Mouse (Mus musculus) midbrain, embryonic 13.5 days (tissue): Measurements from ENCODE around the gene Ppp1r15a. TPM values are rescaled to one million over a fixed set of nuclear protein-coding genes. Genes with fewer than 3 reads are reported as not detected.

Source experiments
- ATAC-seq: fragments of 200-750 bp; cut with Nextera tagmentation; 2 replicates; pipeline ENCODE4 v1.8.0; 2017; ENCODE audit warnings: mild to moderate bottlenecking, moderate TSS enrichment, moderate library complexity
- H3K27ac ChIP-seq: fragments of 300-500 bp; sonication (generic); 2 replicates; pipeline ENCODE4 v1.5.1; 2015; ENCODE audit warnings: inconsistent platforms, mild to moderate bottlenecking, moderate library complexity
- H3K27me3 ChIP-seq: fragments of 300-500 bp; sonication (generic); 2 replicates; pipeline ENCODE4 v1.6.1; 2015; ENCODE audit warnings: mild to moderate bottlenecking, inconsistent platforms
- H3K36me3 ChIP-seq: fragments of 300-500 bp; sonication (generic); 2 replicates; pipeline ENCODE4 v1.6.1; 2015; ENCODE audit warnings: mild to moderate bottlenecking, inconsistent platforms
- H3K4me1 ChIP-seq: fragments of 300-500 bp; sonication (generic); replicated peaks from 2 replicates; pipeline ENCODE4 v1.6.1; 2015; ENCODE audit warnings: inconsistent platforms
- H3K4me2 ChIP-seq: fragments of 300-500 bp; sonication (generic); replicated peaks from 2 replicates; pipeline ENCODE4 v1.6.1; 2015; ENCODE audit warnings: moderate library complexity, mild to moderate bottlenecking, inconsistent platforms
- H3K4me3 ChIP-seq: fragments of 300-500 bp; sonication (generic); replicated peaks from 2 replicates; pipeline ENCODE4 v1.5.1; 2015; ENCODE audit warnings: mild to moderate bottlenecking, inconsistent platforms
- H3K9ac ChIP-seq: fragments of 300-500 bp; sonication (generic); replicated peaks from 2 replicates; pipeline ENCODE4 v1.6.1; 2015; ENCODE audit warnings: mild to moderate bottlenecking, inconsistent platforms
- H3K9me3 ChIP-seq: fragments of 300-500 bp; sonication (generic); 2 replicates; pipeline ENCODE4 v1.6.1; 2016; ENCODE audit warnings: mild to moderate bottlenecking, inconsistent platforms
- WGBS: fragments of 180-500 bp; shearing (Covaris S2); methylation state at CpG from one replicate; pipeline ENCODE4 v1.1.7; 2015; 5-methylcytosine and 5-hydroxymethylcytosine counted together
- polyA plus RNA-seq: library from polyadenylated mRNA; unstranded; fragments of >200 nt; fragmentation: Nextera tagmentation; extraction: Ambion mirVana; gene quantifications from 2 replicates; pipeline ENCODE4 v1.2.1, GENCODE M21; 2015

Ppp1r15a gene
- 11.7 and 11.9 TPM in 2 replicates for polyA plus RNA-seq

DNA sequence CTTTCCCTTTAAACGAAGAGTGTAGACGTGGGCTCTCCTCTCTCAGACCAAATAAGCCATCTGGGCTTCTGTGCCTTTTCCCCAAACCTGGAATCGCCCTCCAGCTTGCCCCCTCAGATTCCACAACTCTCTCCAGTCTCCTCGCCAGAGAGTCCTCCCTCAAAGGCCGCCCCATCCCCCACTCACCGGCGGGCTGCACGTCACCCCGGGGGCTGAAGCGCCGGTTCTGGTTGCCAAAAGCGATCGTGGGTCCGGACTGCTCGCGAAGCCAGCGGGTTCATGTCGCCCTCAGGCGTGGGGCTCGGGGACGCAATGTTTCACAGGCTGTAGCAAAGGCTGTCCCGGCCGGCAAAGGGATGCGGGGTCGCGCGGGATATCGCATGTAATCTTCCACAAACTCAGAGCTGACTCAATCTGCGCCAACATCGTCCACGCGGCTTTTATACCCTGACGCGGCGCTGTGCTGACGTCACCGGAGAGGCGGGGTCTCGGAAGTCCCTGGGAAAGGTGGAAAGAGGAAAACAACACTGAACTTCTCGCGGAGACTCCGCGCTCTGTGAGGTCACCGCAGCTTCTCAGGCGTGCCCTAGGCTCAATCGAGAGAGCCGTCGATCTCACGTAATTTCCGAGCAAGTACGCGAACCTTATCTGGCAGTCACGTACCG lies at the start of gene Ppp1r15a, which contains the start of gene Plekha4:
Ppp1r15a (minus strand) TSS at position 460 of the 665 bp plus-strand sequence.
Plekha4 (plus strand) TSS at position 522 of the 665 bp plus-strand sequence.
- Histone ChIP-seq H3K9ac (peak within 1 kb of the TSS; percentile 86), H3K27ac (peak within 1 kb of the TSS; percentile 74), H3K36me3 (no peaks in the 10 kb centered on the region), H3K4me2 (peak within 1 kb of the TSS; percentile 92), H3K9me3 (no peaks in the 10 kb centered on the region), H3K4me3 (peak within 1 kb of the TSS; percentile 72), H3K4me1 (peaks cover 33% of the 10 kb centered on the region), H3K27me3 (0 out of 2 replicates have a peak, but pooled peaks cover 3% of the 10 kb centered on the region)
- peak; percentile 82 for ATAC-seq
- WGBS, result under 1% methylated on average over 54 of the region's 54 CpGs

DNA sequence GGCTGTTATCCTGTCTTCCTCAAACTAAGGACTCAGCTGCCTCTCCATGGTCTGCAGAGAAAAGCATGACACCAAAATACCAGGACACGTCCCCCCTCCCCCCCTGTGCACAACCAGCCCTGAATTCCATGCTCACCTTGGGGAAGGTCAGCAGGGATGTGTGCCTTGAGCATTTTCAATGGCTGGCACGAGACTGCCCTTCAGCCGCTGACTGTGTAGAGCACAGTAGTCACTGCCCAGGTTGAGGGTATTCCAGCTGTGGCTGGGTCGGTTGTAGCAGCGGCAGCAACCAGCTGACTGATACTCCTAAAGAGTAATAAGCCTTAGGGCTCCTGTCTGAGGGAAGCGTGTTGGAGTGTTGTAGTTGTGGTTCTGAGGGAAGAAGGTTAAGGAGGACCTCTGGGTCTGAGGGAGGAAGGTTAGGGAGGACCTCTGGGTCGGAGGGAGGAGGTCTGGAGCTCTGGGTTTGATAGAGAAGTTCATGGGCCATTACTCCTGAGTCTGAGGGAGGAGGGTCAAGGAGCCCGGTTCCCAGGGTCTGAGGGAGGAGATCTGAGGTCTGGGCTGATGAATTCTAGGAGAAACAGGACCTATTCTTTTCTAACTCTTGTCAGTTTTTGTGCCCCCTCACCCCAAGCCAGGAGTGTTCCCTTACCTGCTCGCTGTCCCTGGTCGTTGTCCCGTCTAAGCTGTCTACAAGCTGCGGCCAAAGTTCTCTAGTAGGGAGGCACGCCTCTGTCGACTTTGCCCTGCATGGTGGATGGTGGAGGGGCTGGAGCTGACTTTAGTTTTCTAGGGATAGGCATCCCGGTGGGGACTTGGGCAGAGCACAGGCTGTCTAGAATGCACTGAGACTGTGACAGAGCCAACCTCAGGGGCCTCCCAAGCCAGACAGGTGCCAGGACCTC lies 48.7 kb upstream of the Ppp1r15a start:
- WGBS, result 86% methylated on average over 15 of the region's 15 CpGs
- H3K27me3 ChIP-seq, result no peaks in the 10 kb centered on the region

DNA sequence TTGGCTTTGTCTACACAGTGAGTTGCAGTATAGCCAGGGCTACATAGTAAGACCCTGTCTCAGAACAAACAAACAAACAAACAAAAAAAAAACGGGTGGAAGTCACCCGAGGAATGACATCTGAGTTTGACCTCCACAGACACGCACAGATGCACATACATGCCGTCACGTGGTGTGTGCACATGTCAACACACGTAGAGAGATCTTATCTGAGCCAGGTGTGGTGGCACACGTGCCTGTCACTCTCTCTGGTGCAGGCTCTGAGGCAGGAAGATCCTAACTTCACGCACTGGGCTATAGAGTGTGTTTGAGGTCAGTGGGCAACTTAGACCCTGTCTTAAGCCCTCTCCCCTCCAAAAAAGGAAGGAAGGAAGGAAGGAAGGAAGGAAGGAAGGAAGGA lies 47.9 kb upstream of the Ppp1r15a start:
- H3K4me3 ChIP-seq, result no peak overlapping the region

More for the DNA sequence above, 48.7 kb upstream of the Ppp1r15a start:
- peaks cover 16% of the 10 kb centered on the region for H3K4me1 ChIP-seq
- H3K4me3 ChIP-seq, result no peak overlapping the region
- H3K36me3 ChIP-seq, result peaks cover 17% of the 10 kb centered on the region
- H3K9me3 ChIP-seq, result no peaks in the 10 kb centered on the region
- H3K27ac ChIP-seq, result no peak overlapping the region
- ATAC-seq, result no peak
- H3K4me2 ChIP-seq, result no peak overlapping the region
- H3K9ac ChIP-seq, result no peak overlapping the region

DNA sequence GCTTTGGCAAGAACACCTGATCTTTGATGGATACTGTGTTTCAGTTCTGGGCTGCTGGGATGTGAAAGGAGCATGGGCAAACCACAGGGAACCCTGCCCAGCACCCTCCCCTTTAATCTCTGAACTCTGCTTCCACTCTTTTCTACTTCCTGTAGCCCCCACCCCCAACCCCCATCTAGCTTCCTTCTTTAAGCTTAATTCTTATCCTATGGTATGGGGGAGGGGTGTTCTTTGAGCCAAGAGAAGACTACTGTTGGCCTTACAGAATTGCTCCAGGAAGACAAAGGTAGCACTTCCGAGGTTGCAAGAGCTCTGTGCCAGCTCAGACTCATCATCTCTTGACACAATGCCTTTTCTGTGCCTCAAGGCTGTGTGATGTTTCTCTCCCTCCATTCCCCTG lies 45.9 kb upstream of the Ppp1r15a start:
- ATAC-seq, result no peak
- no peaks in the 10 kb centered on the region for H3K9me3 ChIP-seq
- H3K27ac ChIP-seq, result no peak overlapping the region
- peaks cover 12% of the 10 kb centered on the region for H3K36me3 ChIP-seq
- no peak overlapping the region for H3K9ac ChIP-seq
- WGBS, result 67% methylated on average over 1 of the region's 1 CpGs
- H3K4me1 ChIP-seq, result peaks cover 29% of the 10 kb centered on the region
- no peak overlapping the region for H3K4me3 ChIP-seq
- no peak overlapping the region for H3K4me2 ChIP-seq
- H3K27me3 ChIP-seq, result no peaks in the 10 kb centered on the region

More for the DNA sequence above, 47.9 kb upstream of the Ppp1r15a start:
- Histone ChIP-seq H3K4me2 (no peak overlapping the region), H3K9me3 (no peaks in the 10 kb centered on the region), H3K9ac (no peak overlapping the region), H3K27me3 (no peaks in the 10 kb centered on the region), H3K4me1 (peaks cover 16% of the 10 kb centered on the region), H3K27ac (no peak overlapping the region), H3K36me3 (peaks cover 17% of the 10 kb centered on the region)
- ATAC-seq, result no peak
- 80% methylated on average over 8 of the region's 8 CpGs for WGBS

DNA sequence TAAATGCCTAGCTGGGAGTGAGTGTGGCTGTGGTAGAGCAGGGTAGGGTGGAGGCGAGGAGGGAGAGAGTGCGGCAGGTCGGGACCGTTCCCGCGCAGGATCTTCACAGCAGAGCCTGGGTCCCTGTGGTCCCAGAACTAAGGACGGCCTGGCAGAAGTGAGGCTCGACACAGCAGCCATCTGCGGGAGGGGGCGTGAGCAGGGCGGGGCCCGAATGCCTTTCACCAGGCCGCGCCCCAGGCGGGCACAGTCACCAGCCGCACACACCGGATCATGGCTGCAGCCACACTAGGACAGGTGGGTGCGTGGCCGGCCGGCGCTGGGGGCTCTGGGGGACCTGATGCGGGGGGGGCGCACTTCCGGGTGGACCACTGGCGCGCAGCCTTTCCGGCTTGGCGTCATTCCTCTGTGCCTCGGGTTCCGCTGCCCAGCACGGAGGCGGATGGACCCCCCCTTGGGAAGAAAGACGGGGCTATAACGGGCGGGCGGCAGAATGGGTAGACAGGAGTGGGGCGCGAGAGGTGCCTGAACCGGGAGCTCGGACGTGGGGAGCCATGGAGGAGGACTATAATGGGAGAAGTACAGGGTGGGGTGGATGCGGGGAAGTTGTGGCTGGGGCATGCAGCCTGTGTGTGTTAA lies 44.2 kb upstream of the Ppp1r15a start, which contains the start of gene Bcat2:
Bcat2 (plus strand) TSS at position 51 of the 639 bp plus-strand sequence.
- peak within 1 kb of the TSS; percentile 71 for H3K4me3 ChIP-seq
- H3K4me2 ChIP-seq, result peak within 1 kb of the TSS; percentile 79
- H3K36me3 ChIP-seq, result no peaks in the 10 kb centered on the region
- peak within 1 kb of the TSS; percentile 89 for H3K9ac ChIP-seq
- ATAC-seq, result peak; percentile 78
- H3K27me3 ChIP-seq, result no peaks in the 10 kb centered on the region
- H3K27ac ChIP-seq, result peak within 1 kb of the TSS; percentile 84
- under 1% methylated on average over 42 of the region's 42 CpGs for WGBS
- peaks cover 29% of the 10 kb centered on the region for H3K4me1 ChIP-seq
- H3K9me3 ChIP-seq, result no peaks in the 10 kb centered on the region

DNA sequence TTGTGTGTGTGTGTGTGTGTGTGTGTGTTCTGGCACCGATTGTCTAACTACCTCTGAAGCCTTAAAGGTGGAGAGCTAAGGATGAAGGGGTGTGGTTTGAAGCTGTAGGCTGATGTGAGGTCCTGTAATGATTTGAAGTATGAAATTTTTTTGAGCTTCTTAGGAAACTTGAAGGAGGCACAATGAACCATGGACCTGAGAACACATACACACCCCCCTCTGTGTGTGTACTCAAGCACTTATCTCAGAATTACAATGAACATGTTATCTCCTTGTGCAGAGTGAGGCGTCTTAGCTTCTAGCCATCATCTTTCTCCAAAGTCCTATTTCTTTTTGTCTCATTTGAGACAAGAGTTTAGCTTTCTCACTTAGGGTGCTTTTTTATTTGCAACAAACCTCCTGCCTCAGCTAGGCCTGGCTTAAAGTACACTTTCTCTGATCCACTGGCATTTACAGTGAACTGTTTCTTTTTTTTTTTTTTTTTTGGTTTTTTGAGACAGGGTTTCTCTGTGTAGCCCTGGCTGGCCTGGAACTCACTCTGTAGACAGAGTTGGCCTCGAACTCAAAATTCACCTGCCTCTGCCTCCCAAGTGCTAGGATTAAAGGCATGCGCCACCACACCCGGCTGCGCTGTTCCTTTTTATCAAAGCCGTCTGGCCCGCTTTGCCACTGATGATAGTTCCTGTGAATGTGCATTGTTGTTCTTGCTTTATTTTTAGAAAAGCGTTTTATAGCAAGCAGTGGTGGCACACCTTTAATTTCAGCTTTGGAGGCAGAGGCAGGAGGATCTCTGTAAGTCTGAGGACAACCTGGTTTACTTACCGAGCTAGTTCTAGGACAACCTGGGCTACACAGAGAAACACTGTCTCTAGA lies 42.8 kb upstream of the Ppp1r15a start:
- peak overlapping the region; percentile 80 for H3K4me2 ChIP-seq
- H3K36me3 ChIP-seq, result no peaks in the 10 kb centered on the region
- H3K4me3 ChIP-seq, result peak overlapping the region; percentile 48
- H3K9ac ChIP-seq, result peak overlapping the region; percentile 26
- H3K9me3 ChIP-seq, result no peaks in the 10 kb centered on the region
- no peak for ATAC-seq
- H3K27ac ChIP-seq, result peak overlapping the region; percentile 77
- WGBS, result 79% methylated on average over 10 of the region's 10 CpGs
- peaks cover 29% of the 10 kb centered on the region for H3K4me1 ChIP-seq
- no peaks in the 10 kb centered on the region for H3K27me3 ChIP-seq

DNA sequence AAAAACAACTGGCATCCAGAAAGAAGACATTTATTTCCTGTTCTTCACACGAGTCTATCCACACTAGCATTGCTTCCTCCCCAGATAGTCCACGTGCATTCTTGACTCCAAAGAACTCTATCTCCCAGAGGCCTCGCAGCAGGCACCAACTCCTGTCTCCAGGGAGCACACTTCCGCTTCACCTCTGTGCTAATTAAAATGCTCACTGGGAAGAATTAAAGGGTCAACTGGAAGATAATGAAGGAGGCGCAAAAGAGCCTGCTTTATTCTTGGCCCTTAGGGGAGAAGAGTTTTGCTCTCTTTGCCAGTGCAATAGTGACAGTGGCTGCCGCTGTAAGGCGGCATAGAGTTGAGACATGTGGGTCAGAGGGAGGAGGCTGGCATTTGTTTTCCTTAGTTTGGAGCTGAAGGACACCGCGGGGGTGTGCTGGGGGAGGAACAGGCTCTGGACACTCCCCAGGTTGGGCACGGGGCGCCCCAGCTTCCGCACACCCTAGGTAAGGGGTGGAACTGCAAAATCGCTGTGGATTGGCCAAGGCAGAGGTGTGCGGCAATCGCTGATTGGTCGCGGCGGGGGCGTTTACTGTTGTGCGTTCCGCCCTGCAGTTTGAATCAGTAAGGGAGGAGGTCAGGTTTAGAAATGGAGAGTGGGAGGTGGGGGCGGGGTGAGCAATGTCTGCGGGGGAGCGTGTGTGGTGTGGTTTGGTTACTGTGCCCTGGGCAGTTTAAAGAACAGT lies 41.9 kb upstream of the Ppp1r15a start:
- Histone ChIP-seq H3K9me3 (no peaks in the 10 kb centered on the region), H3K4me1 (peaks cover 29% of the 10 kb centered on the region), H3K4me2 (peak overlapping the region; percentile 80), H3K36me3 (no peaks in the 10 kb centered on the region), H3K4me3 (peak overlapping the region; percentile 48), H3K27me3 (no peaks in the 10 kb centered on the region), H3K27ac (peak overlapping the region; percentile 77), H3K9ac (peak overlapping the region; percentile 26)
- WGBS, result under 1% methylated on average over 24 of the region's 24 CpGs
- ATAC-seq, result peak; percentile 94

- no peaks in the 10 kb centered on the region for H3K9me3 ChIP-seq
- no peak overlapping the region for H3K27ac ChIP-seq
- no peak overlapping the region for H3K9ac ChIP-seq
- no peak for ATAC-seq
- H3K4me2 ChIP-seq, result peak overlapping the region; percentile 80
- 70% methylated on average over 8 of the region's 8 CpGs for WGBS
- no peaks in the 10 kb centered on the region for H3K36me3 ChIP-seq
- no peaks in the 10 kb centered on the region for H3K27me3 ChIP-seq
- H3K4me3 ChIP-seq, result no peak overlapping the region
- H3K4me1 ChIP-seq, result peaks cover 29% of the 10 kb centered on the region
These were observed 41.2 kb upstream of the Ppp1r15a start for GRCm38 (mm10) chr7:45567112-45567779.

- Histone ChIP-seq H3K4me1 (peaks cover 13% of the 10 kb centered on the region), H3K9me3 (no peaks in the 10 kb centered on the region), H3K4me2 (no peak overlapping the region), H3K9ac (no peak overlapping the region), H3K36me3 (no peaks in the 10 kb centered on the region), H3K27me3 (no peaks in the 10 kb centered on the region), H3K27ac (no peak overlapping the region), H3K4me3 (no peak overlapping the region)
- WGBS, result 89% methylated on average over 9 of the region's 9 CpGs
- ATAC-seq, result no peak
These were observed 39.4 kb upstream of the Ppp1r15a start for GRCm38 (mm10) chr7:45565446-45565845.

DNA sequence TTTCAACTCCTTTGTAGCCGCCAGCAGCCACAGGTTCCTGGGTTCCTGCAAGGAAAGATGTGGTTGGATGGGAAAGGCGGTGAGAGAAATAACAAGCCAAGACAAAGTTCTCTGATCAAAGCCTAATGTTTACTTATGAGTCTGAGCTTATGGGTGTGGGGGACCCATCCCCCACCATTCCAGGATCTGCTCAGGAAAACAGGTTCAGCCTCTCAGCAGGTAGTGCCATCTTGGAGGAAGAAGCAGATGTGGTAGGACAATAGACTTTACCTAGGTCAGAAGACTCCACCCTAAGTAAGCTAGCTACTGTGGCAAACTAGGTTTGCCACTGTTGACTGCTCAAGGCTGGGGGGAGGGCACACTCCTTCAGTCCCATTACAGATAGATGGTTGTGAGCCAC lies 38.7 kb upstream of the Ppp1r15a start:
- Histone ChIP-seq H3K36me3 (no peaks in the 10 kb centered on the region), H3K9ac (no peak overlapping the region), H3K4me3 (no peak overlapping the region), H3K4me1 (peaks cover 13% of the 10 kb centered on the region), H3K27ac (no peak overlapping the region), H3K4me2 (no peak overlapping the region), H3K9me3 (no peaks in the 10 kb centered on the region), H3K27me3 (no peaks in the 10 kb centered on the region)
- no peak for ATAC-seq
- 82% methylated on average over 2 of the region's 2 CpGs for WGBS
